In genomic region chr10:111844144-111844543, GRCm38 (mm10) we compare ENCODE assay signal across 22 mouse cellular contexts.
DNase-seq lines count a peak whose midpoint lies in the region; ATAC-seq lines count a peak whose summit lies in the region.
"Had no signal": no experiment of that assay in that cellular context is flagged by ENCODE, and none has a peak within 500 bp of the region (broad histone marks: within the 10 kb centered on the region; RNA-seq: fewer than 3 reads in every experiment).

No protein-coding gene starts in this region.

- H3K4me1 ChIP-seq in heart, embryonic 12.5 days (replicated peaks): peaks cover 6% of the 10 kb centered on the region; the same call in 1 of the 2 replicates

- H3K9me3 ChIP-seq in heart, embryonic 12.5 days (replicated peaks): no peaks in the 10 kb centered on the region
- H3K9me3 ChIP-seq: embryonic facial prominence, embryonic 10.5 days; heart, embryonic 10.5 days; limb, embryonic 15.5 days; neural tube, embryonic 12.5 days had no signal

- H3K4me3 ChIP-seq in heart, embryonic 12.5 days: no peak overlapping the region
- H3K4me3 ChIP-seq: embryonic facial prominence, embryonic 10.5 days; heart, embryonic 10.5 days; limb, embryonic 15.5 days; neural tube, embryonic 12.5 days had no signal

- DNase-seq in heart, adult 11 months: peak; percentile 89
- peak; percentile 30 for DNase-seq in adrenal gland, adult 8-10 months
- DNase-seq in cerebellum, adult 11-12 months: peak; percentile 10
- DNase-seq in cerebellum, postnatal 25 days: peak; percentile 70 to 79
- DNase-seq in thymus, adult 18-20 months: no peak
- DNase-seq in frontal cortex, postnatal 10 days (ENCODE audit: low spot score in 2 of 2): no peak
- no peak for DNase-seq in embryo, embryonic 11 days
- DNase-seq: B cell, adult 2 months; gastrocnemius, postnatal 10 days; heart, postnatal 14 days; kidney, adult 18-20 months; kidney, postnatal 4 days; liver, postnatal 0 days; spleen, adult 18-20 months had no signal

- no peak for ATAC-seq in heart, embryonic 12.5 days (ENCODE audit: insufficient number of reproducible peaks, low FRiP score)
- ATAC-seq: forebrain, embryonic 16.5 days; hindbrain, embryonic 16.5 days; liver, postnatal 0 days; Patski had no signal

- 92% methylated on average over 10 of the region's 10 CpGs for WGBS in heart, embryonic 12.5 days

- no peak overlapping the region for H3K4me2 ChIP-seq in heart, embryonic 12.5 days
- H3K4me2 ChIP-seq: limb, embryonic 15.5 days; neural tube, embryonic 12.5 days had no signal

- H3K36me3 ChIP-seq in heart, embryonic 12.5 days: no peaks in the 10 kb centered on the region
- H3K36me3 ChIP-seq: embryonic facial prominence, embryonic 10.5 days; heart, embryonic 10.5 days; limb, embryonic 15.5 days; neural tube, embryonic 12.5 days had no signal

- H3K9ac ChIP-seq in heart, embryonic 12.5 days: no peak overlapping the region
- H3K9ac ChIP-seq: limb, embryonic 15.5 days; liver, postnatal 0 days; neural tube, embryonic 12.5 days had no signal

- H3K27me3 ChIP-seq in heart, embryonic 12.5 days (replicated peaks): no peaks in the 10 kb centered on the region
- H3K27me3 ChIP-seq: limb, embryonic 15.5 days; neural tube, embryonic 12.5 days; Patski had no signal

- no peak overlapping the region for H3K27ac ChIP-seq in heart, embryonic 12.5 days (ENCODE audit: poor library complexity, severe bottlenecking)
- H3K27ac ChIP-seq: embryonic facial prominence, embryonic 10.5 days; heart, embryonic 10.5 days; limb, embryonic 15.5 days; neural tube, embryonic 12.5 days had no signal

Comparison
In these comparisons a context has a peak if more than half of its experiments do, and no peak if none do; other contexts are left out.
1. DNase-seq: peak in heart, adult 11 months (single experiment), adrenal gland, adult 8-10 months (single experiment), cerebellum, adult 11-12 months (single experiment) and cerebellum, postnatal 25 days (2 of 2); none in thymus, adult 18-20 months (0 of 2), frontal cortex, postnatal 10 days (0 of 2) and embryo, embryonic 11 days (single experiment).